Mouse (Mus musculus) left cerebral cortex, postnatal 4 days (tissue): Measurements from ENCODE around the gene Cox20. TPM values are rescaled to one million over a fixed set of nuclear protein-coding genes. Genes with fewer than 3 reads are reported as not detected.
"Not testable (repeated sequence)": the region's sequence is repeated elsewhere in the genome, so short reads cannot be mapped to it uniquely, and the experiment has no call there.

Experiments used
- DNase-seq: peaks from one replicate; pipeline ENCODE4 v3.0.0-alpha.2; 2022
- intact Hi-C: fragments of 180-260 bp; cut with DNase I; formaldehyde crosslinking; loops from one replicate; pipeline ENCODE4 v1.15.1; 2025
- microRNA-seq: library from miRNA; unstranded; fragments of <30 nt; microRNA quantifications from one replicate; pipeline ENCODE4 v1.2.0, GENCODE M21; 2022
- total RNA-seq, 2 experiments: library from RNA; stranded (reverse); gene quantifications; 2 replicates each; pipeline ENCODE4 v1.2.3; 2021

Cox20 gene
- total RNA-seq, 2 experiments from 2014 or later: 43.5 to 54.6 TPM

- intact Hi-C loops: no loop called here
- DNase-seq: no peak
Observed at GRCm38 (mm10) chr1:178342612-178343011, 23.7 kb downstream of the Cox20 start.

GRCm38 (mm10) chr1:178344071-178344805, 25.3 kb downstream of the Cox20 start:
- intact Hi-C loops: not testable (repeated sequence)

GRCm38 (mm10) chr1:178350792-178351191, 31.9 kb downstream of the Cox20 start:
- no peak for DNase-seq
- intact Hi-C loops: no loop called here

More at GRCm38 (mm10) chr1:178344071-178344805, 25.3 kb downstream of the Cox20 start:
- DNase-seq: not testable (repeated sequence)

- intact Hi-C loops: no loop called here
- DNase-seq: no peak
Observed at GRCm38 (mm10) chr1:178351643-178352042, 32.7 kb downstream of the Cox20 start.

GRCm38 (mm10) chr1:178354576-178354975, 35.6 kb downstream of the Cox20 start:
- intact Hi-C loops: no loop called here
- no peak for DNase-seq

GRCm38 (mm10) chr1:178357776-178358710, 39.1 kb downstream of the Cox20 start:
- intact Hi-C loops: no loop called here

GRCm38 (mm10) chr1:178360264-178360663, 41.3 kb downstream of the Cox20 start:
- intact Hi-C loops: no loop called here
- no peak for DNase-seq

More at GRCm38 (mm10) chr1:178357776-178358710, 39.1 kb downstream of the Cox20 start:
- DNase-seq: peak; percentile 14

GRCm38 (mm10) chr1:178360702-178361101, 41.8 kb downstream of the Cox20 start:
- intact Hi-C loops: no loop called here

GRCm38 (mm10) chr1:178365171-178365570, 46.2 kb downstream of the Cox20 start:
- intact Hi-C loops: no loop called here

More at GRCm38 (mm10) chr1:178360702-178361101, 41.8 kb downstream of the Cox20 start:
- no peak for DNase-seq

GRCm38 (mm10) chr1:178368121-178368520, 49.2 kb downstream of the Cox20 start:
- no peak for DNase-seq
- intact Hi-C loops: no loop called here

More at GRCm38 (mm10) chr1:178365171-178365570, 46.2 kb downstream of the Cox20 start:
- no peak for DNase-seq

- DNase-seq: peak; percentile 92
- intact Hi-C loops: no loop called here
Observed at GRCm38 (mm10) chr1:178368548-178369271, 49.8 kb downstream of the Cox20 start.

- intact Hi-C loops: no loop called here
- peak; percentile 43 for DNase-seq
Observed at GRCm38 (mm10) chr1:178369272-178369651, 50.3 kb downstream of the Cox20 start.

Small RNAs within 50 kb of the gene (microRNA-seq; reads per million reads assigned to microRNA genes)
- not detected for gene Gm27458

Other genes starting within 250 kb of the Cox20 start
- 10 to 100 TPM; 24.0 to 27.5 TPM for gene Desi2, start 131.7 kb upstream of the Cox20 start, total RNA-seq
- 100 to 1,000 TPM; 539 to 583 TPM for gene Hnrnpu, start 18.7 kb downstream of the Cox20 start, total RNA-seq
- gene Efcab2, start 87.0 kb downstream of the Cox20 start, total RNA-seq: 1 to 10 TPM; 6.2 to 8.3 TPM
- gene Kif26b, start 210.0 kb downstream of the Cox20 start, total RNA-seq: 10 to 100 TPM; 44.1 to 49.3 TPM